In the genomic region with DNA sequence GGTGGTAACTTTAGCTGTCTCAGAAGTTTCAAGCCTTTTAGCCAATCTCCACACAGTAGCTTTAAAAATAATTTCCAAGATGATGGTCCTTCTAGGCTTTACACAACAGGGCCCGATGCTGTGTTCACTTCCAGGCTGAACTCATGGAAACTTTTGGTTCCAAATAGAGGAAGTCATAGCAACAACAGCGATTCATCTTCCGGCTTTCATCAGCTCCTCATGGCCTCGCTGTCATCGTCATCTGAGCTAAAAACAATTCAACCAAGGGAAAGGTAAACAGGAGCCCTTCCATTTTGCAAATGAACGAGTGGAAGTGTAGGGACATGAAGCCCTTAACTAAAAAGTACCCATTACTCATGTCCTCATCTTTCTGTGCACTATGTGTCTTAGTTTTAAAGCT, we compare ENCODE assay signal across 21 mouse cellular contexts.
DNase-seq lines count a peak whose midpoint lies in the region; ATAC-seq lines count a peak whose summit lies in the region.
"Had no signal": no experiment of that assay in that cellular context is flagged by ENCODE, and none has a peak within 500 bp of the region (broad histone marks: within the 10 kb centered on the region; RNA-seq: fewer than 3 reads in every experiment).

No protein-coding gene starts in this region.

- peak; percentile 58 to 73; a peak in 3 of 4 replicates for ATAC-seq in hematopoietic stem cell, adult 5-6 weeks (replicated peaks in 1 of 2; ENCODE audit: insufficient read depth in 1 of 2, low FRiP score in 2 of 2, low TSS enrichment in 1 of 2, low read depth in 1 of 2, poor library complexity in 2 of 2, severe bottlenecking in 2 of 2)
- peak; percentile 72 for ATAC-seq in monocyte, adult 5-6 weeks (replicated peaks; ENCODE audit: insufficient number of reproducible peaks, low FRiP score, low TSS enrichment, poor library complexity, severe bottlenecking)
- ATAC-seq in megakaryocyte-erythroid progenitor cell, adult 5-6 weeks (replicated peaks; ENCODE audit: low FRiP score, low TSS enrichment, poor library complexity, severe bottlenecking), result no peak
- ATAC-seq: forebrain, embryonic 13.5 days; intestine, postnatal 0 days; midbrain, embryonic 13.5 days had no signal

- DNase-seq in 3T3-L1 (ENCODE audit: low read depth, low spot score) (peak; percentile 14), 416B (ENCODE audit: low read depth) (peak; percentile 4)
- no peak for DNase-seq in testis, postnatal 14 days (ENCODE audit: low spot score)
- DNase-seq: adrenal gland, postnatal 14 days; cerebellum, adult 11-12 months; cerebellum, adult 9-11 months; gastrocnemius, postnatal 14 days; heart, adult 2 months; heart, postnatal 4 days; kidney, adult 9 months; kidney, postnatal 10 days; liver; lung, embryonic 14.5 days; spleen, adult 18-20 months; thymus, adult 2 months had no signal
